Mouse (Mus musculus) kidney, adult 2 months (tissue): Measurements from ENCODE around the gene Ankk1.

Experiments
- CTCF ChIP-seq: fragments of 200-500 bp; conservative IDR thresholded peaks from 2 replicates; pipeline ENCODE4 v1.5.1; 2011; ENCODE audit warnings: low read depth, mild to moderate bottlenecking, control low read depth, low read length, moderate library complexity, mixed read lengths; ENCODE audit not compliant: insufficient read depth, insufficient read length
- POLR2A ChIP-seq: fragments of 200-500 bp; IDR thresholded peaks from one replicate; pipeline ENCODE4 v1.6.1; 2011; ENCODE audit warnings: low read depth, low read length, control low read depth

DNA sequence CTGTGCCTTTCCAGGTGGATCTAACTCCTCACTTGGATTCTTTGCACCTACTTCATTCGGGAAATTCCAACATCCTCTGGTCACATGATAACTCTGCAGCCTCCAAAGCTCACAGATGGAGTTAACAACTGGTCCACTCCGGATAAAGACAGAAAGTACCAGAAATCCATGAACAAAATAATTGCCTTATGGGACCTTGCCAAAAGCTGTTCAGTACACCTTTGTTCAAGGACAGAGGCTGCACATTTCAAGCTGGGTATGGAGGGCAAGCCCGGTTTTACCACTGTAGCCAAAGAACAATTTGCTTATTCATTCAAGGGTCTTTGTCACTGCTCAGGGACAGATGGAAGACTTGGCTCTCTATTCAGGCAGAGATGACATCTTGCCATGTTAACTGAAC, 15.8 kb upstream of the Ankk1 start:
- TF ChIP-seq CTCF (no peak), POLR2A (no peak)
